Mouse (Mus musculus) neural tube, embryonic 12.5 days (tissue): Measurements from ENCODE around the gene Cdca7. TPM values are rescaled to one million over a fixed set of nuclear protein-coding genes. Genes with fewer than 3 reads are reported as not detected.

Experiments used
- ATAC-seq: fragments of 200-750 bp; cut with Nextera tagmentation; 2 replicates; pipeline ENCODE4 v1.8.0; 2017; ENCODE audit warnings: low read depth, mild to moderate bottlenecking, moderate TSS enrichment, moderate library complexity; ENCODE audit not compliant: low FRiP score
- H3K27ac ChIP-seq: fragments of 300-500 bp; sonication (generic); 2 replicates; pipeline ENCODE4 v1.5.1; 2016
- H3K27me3 ChIP-seq: fragments of 300-500 bp; sonication (generic); replicated peaks from 2 replicates; pipeline ENCODE4 v1.6.1; 2016; ENCODE audit warnings: mild to moderate bottlenecking
- H3K36me3 ChIP-seq: fragments of 300-500 bp; sonication (generic); 2 replicates; pipeline ENCODE4 v1.6.1; 2016; ENCODE audit warnings: mild to moderate bottlenecking
- H3K4me1 ChIP-seq: fragments of 300-500 bp; sonication (generic); 2 replicates; pipeline ENCODE4 v1.6.1; 2016
- H3K4me2 ChIP-seq: fragments of 300-500 bp; sonication (generic); replicated peaks from 2 replicates; pipeline ENCODE4 v1.6.1; 2016; ENCODE audit warnings: mild to moderate bottlenecking
- H3K4me3 ChIP-seq: fragments of 300-500 bp; sonication (generic); 2 replicates; pipeline ENCODE4 v1.5.1; 2016
- H3K9ac ChIP-seq: fragments of 300-500 bp; sonication (generic); 2 replicates; pipeline ENCODE4 v1.6.1; 2016; ENCODE audit warnings: mild to moderate bottlenecking
- H3K9me3 ChIP-seq: fragments of 300-500 bp; sonication (generic); 2 replicates; pipeline ENCODE4 v1.6.1; 2016; ENCODE audit warnings: mild to moderate bottlenecking
- WGBS: fragments of 180-500 bp; shearing (Covaris S2); methylation state at CpG from one replicate; pipeline ENCODE4 v1.1.7; 2016; 5-methylcytosine and 5-hydroxymethylcytosine counted together
- polyA plus RNA-seq: library from polyadenylated mRNA; unstranded; fragments of >200 nt; fragmentation: Nextera tagmentation; extraction: Ambion mirVana; gene quantifications from 2 replicates; pipeline ENCODE4 v1.2.1, GENCODE M21; 2016

Gene Cdca7
- polyA plus RNA-seq, 1 experiment from 2014 or later = 109 TPM

DNA sequence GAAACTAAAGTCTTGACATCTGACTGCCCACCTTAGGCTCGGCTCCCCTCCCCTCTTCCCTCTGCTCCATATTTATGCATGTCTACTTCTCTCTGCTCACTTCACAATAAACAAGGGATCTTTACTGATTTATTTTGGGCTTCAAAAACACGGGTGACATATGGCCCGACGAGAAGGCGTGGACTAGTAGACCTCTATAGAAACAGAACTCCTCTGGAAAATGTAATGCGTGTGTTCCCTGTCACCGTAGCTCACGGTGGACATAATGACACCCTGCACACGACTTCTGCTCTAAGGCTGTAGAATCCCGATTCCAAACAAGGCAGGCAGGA lies 53.0 kb downstream of the Cdca7 start:
- Histone ChIP-seq H3K4me3 (no peak overlapping the region), H3K4me1 (peaks cover 13% of the 10 kb centered on the region), H3K4me2 (peak overlapping the region; percentile 57), H3K9me3 (no peaks in the 10 kb centered on the region), H3K27ac (no peak overlapping the region), H3K9ac (no peak overlapping the region), H3K36me3 (no peaks in the 10 kb centered on the region), H3K27me3 (0 out of 2 replicates have a peak, but pooled peaks cover 3% of the 10 kb centered on the region)
- no peak for ATAC-seq
- WGBS = 28% methylated on average over 10 of the region's 10 CpGs

DNA sequence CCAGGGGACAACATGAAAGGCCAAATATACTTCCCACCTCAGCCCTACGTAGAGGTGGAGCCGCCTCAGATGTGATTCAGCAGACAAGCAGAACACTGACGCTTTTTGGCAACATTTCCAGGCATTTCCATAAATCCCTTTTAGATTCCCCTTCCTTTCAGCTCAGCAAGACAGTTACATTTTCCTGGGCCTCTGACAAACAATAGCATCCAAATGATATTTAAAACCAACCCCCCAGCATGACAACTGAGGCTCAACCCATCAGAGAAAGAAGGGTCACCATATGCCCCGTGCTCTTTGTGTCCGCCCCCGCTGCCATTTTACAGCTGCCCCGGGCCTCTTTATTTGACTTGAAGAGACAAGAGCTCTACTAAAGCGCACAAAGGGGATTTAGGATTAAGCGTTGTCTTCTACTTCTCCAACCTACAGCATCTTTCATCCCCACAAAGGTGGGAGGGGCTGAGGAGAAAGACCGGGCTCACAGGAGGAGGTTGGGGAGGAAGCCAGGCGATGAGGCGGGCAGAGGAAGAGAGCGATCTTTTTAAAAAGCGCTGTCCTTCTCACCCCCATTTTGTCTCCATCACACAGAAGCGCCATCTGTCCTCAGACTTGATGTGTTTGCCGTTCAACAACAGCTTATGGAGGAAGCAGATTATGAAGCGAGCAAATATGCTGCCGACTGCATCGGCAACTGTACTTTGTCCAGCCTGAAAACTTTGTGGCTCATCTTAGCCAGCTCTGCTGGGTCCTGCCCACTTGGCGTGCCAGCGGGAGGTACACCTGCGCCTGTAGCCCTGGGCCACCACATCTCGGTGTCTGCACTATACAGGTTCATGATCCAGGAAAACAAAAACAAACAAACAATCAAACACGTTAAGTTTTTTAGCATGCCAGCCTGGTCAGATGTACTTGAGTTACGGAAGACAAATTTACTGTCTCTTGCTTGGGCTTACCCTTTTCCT lies 53.7 kb downstream of the Cdca7 start:
- no peaks in the 10 kb centered on the region for H3K36me3 ChIP-seq
- H3K4me1 ChIP-seq = peaks cover 13% of the 10 kb centered on the region
- H3K4me3 ChIP-seq = peak overlapping the region; percentile 7; the same call in 1 of the 2 replicates
- 0 out of 2 replicates have a peak overlapping the region, but pooled peaks have one; percentile 35 for H3K9ac ChIP-seq
- peak; percentile 41; the same call in 1 of the 2 replicates for ATAC-seq
- no peak overlapping the region for H3K27ac ChIP-seq
- peak overlapping the region; percentile 57 for H3K4me2 ChIP-seq
- 0 out of 2 replicates have a peak, but pooled peaks cover under 1% of the 10 kb centered on the region for H3K27me3 ChIP-seq
- H3K9me3 ChIP-seq = no peaks in the 10 kb centered on the region
- 26% methylated on average over 25 of the region's 25 CpGs for WGBS

DNA sequence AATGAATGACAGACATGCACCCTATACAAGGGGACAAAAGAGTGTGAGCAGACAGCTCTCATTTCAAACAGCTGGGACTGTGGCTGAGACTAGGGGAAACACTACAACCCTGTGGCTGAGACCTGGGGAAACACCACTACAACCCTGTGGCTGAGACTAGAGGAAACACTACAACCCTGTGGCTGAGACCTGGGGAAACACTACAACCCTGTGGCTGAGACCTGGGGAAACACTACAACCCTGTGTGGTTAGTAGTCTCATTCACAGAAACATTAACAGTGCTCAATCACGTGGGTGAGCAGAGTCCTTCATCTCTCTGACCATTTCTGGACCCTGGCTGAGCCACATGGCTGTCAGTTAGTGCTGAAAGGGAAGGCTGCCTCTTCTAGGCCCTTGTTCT lies 59.9 kb downstream of the Cdca7 start:
- ATAC-seq = no peak
- no peaks in the 10 kb centered on the region for H3K36me3 ChIP-seq
- H3K9me3 ChIP-seq = no peaks in the 10 kb centered on the region
- H3K9ac ChIP-seq = no peak overlapping the region
- WGBS = 57% methylated on average over 1 of the region's 1 CpGs
- no peaks in the 10 kb centered on the region for H3K27me3 ChIP-seq
- no peaks in the 10 kb centered on the region for H3K4me1 ChIP-seq
- no peak overlapping the region for H3K27ac ChIP-seq
- H3K4me3 ChIP-seq = no peak overlapping the region
- H3K4me2 ChIP-seq = no peak overlapping the region

Other genes with a start within 250 kb of the Cdca7 start
- gene Map3k20, start 190.5 kb upstream of the Cdca7 start, polyA plus RNA-seq = 5.8 and 6.8 TPM in 2 replicates